Mouse (Mus musculus) embryonic facial prominence, embryonic 11.5 days (tissue): ENCODE measurements around the gene Cep295nl. TPM values are rescaled to one million over a fixed set of nuclear protein-coding genes. Genes with fewer than 3 reads are reported as not detected.

Experiments used
- ATAC-seq: fragments of 200-750 bp; cut with Nextera tagmentation; replicated peaks from 2 replicates; pipeline ENCODE4 v1.8.0; 2017; ENCODE audit warnings: low read depth; ENCODE audit not compliant: insufficient number of reproducible peaks, low FRiP score, low TSS enrichment
- DNase-seq: peaks from one replicate; pipeline ENCODE4 v3.0.0-alpha.2; 2015; ENCODE audit warnings: low spot score
- H3K27ac ChIP-seq: fragments of 300-500 bp; sonication (generic); replicated peaks from 2 replicates; pipeline ENCODE4 v1.5.1; 2014; ENCODE audit warnings: mild to moderate bottlenecking, low read depth, low read length, control low read depth
- H3K27me3 ChIP-seq: fragments of 300-500 bp; sonication (generic); 2 replicates; pipeline ENCODE4 v1.6.1; 2014; ENCODE audit warnings: mild to moderate bottlenecking, low read length, moderate library complexity, mixed read lengths; ENCODE audit not compliant: control insufficient read depth, insufficient read depth
- H3K36me3 ChIP-seq: fragments of 300-500 bp; sonication (generic); replicated peaks from 2 replicates; pipeline ENCODE4 v1.6.1; 2014; ENCODE audit warnings: low read depth, mild to moderate bottlenecking, low read length, moderate library complexity, mixed read lengths; ENCODE audit not compliant: control insufficient read depth, insufficient read depth
- H3K4me1 ChIP-seq: fragments of 300-500 bp; sonication (generic); 2 replicates; pipeline ENCODE4 v1.6.1; 2014; ENCODE audit warnings: low read length, mixed read lengths; ENCODE audit not compliant: control insufficient read depth, insufficient read depth
- H3K4me2 ChIP-seq: fragments of 300-500 bp; sonication (generic); 2 replicates; pipeline ENCODE4 v1.6.1; 2014; ENCODE audit warnings: low read depth, mild to moderate bottlenecking, control low read depth, low read length, moderate library complexity
- H3K4me3 ChIP-seq: fragments of 300-500 bp; sonication (generic); 2 replicates; pipeline ENCODE4 v1.5.1; 2014; ENCODE audit warnings: low read depth, low read length, control low read depth
- H3K9ac ChIP-seq: fragments of 300-500 bp; sonication (generic); replicated peaks from 2 replicates; pipeline ENCODE4 v1.6.1; 2014; ENCODE audit warnings: mild to moderate bottlenecking, control low read depth, low read length
- H3K9me3 ChIP-seq: fragments of 300-500 bp; sonication (generic); replicated peaks from 2 replicates; pipeline ENCODE4 v1.6.1; 2016; ENCODE audit warnings: mild to moderate bottlenecking, low read length, inconsistent platforms, mixed read lengths; ENCODE audit not compliant: control insufficient read depth
- WGBS: fragments of 180-500 bp; shearing (Covaris S2); extraction: QIAGEN DNeasy Blood & Tissue Kit; methylation state at CpG from one replicate; pipeline ENCODE4 v1.1.7; 2014; 5-methylcytosine and 5-hydroxymethylcytosine counted together
- polyA plus RNA-seq: library from polyadenylated mRNA; unstranded; fragments of >200 nt; fragmentation: Nextera tagmentation; extraction: Ambion mirVana; gene quantifications from 2 replicates; pipeline ENCODE4 v1.2.1, GENCODE M21; 2014

The Cep295nl gene
- polyA plus RNA-seq, 1 experiment from 2014 or later = 0.76 TPM

GRCm38 (mm10) chr11:118326991-118327971 is 15.0 kb downstream of the Cep295nl start:
- Histone ChIP-seq H3K27ac (peak overlapping the region; percentile 52), H3K36me3 (no peaks in the 10 kb centered on the region), H3K4me3 (no peak overlapping the region), H3K9ac (no peak overlapping the region), H3K4me2 (no peak overlapping the region), H3K27me3 (no peaks in the 10 kb centered on the region), H3K4me1 (peaks cover 9% of the 10 kb centered on the region), H3K9me3 (no peaks in the 10 kb centered on the region)
- ATAC-seq (no peak), DNase-seq (peak; percentile 73)
- WGBS = 60% methylated on average over 24 of the region's 24 CpGs

DNA sequence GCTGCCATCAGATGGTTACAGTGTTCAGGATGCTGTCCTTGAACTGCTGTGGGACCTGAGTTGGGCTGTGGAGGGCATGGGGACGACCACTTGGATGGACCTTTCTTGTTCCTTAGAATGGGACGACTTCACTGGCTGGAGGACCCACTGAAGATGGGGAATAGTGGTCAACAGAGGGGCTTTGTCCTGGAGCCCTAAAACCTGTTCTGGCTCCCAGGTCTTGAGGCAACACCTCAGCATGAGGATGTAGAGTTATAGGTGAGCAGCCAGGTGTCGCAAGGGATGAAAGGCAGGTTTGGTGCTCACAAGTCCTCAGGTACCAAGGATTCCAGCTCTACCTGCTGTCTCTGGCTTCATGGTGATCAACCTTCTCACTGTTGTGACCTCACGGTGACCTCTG is 15.8 kb downstream of the Cep295nl start:
- H3K4me3 ChIP-seq = no peak overlapping the region
- 0 out of 2 replicates have a peak overlapping the region, but pooled peaks have one; percentile 20 for H3K27ac ChIP-seq
- no peak for DNase-seq
- 81% methylated on average over 4 of the region's 4 CpGs for WGBS
- H3K9ac ChIP-seq = no peak overlapping the region
- H3K9me3 ChIP-seq = no peaks in the 10 kb centered on the region
- H3K36me3 ChIP-seq = no peaks in the 10 kb centered on the region
- no peak overlapping the region for H3K4me2 ChIP-seq
- no peaks in the 10 kb centered on the region for H3K27me3 ChIP-seq
- peaks cover 12% of the 10 kb centered on the region for H3K4me1 ChIP-seq
- ATAC-seq = no peak

DNA sequence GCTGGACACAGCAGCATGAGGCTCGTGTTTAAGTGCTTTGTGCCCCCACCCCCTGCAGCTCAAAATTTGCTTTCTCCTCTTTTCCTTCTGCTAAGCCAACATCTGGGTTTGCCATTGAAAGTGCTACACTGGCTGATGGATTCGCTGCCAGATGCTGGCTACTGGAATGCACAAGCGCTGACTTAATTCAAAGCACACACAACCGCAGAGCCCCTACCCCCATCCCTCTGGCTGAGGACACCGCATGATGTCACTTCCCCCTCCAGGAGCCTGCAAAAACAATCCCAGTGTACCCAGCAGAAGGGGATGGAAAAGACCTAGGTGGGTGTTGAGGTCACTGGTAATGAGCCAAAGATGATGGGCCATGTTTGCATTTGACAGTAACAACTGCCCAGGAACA is 17.8 kb downstream of the Cep295nl start:
- Histone ChIP-seq H3K9ac (no peak overlapping the region), H3K36me3 (no peaks in the 10 kb centered on the region), H3K9me3 (no peaks in the 10 kb centered on the region), H3K27me3 (no peaks in the 10 kb centered on the region), H3K4me3 (no peak overlapping the region), H3K27ac (0 out of 2 replicates have a peak overlapping the region, but pooled peaks have one; percentile 39), H3K4me1 (peaks cover 12% of the 10 kb centered on the region), H3K4me2 (no peak overlapping the region)
- no peak; the same call in 1 of the 2 replicates for ATAC-seq
- 35% methylated on average over 5 of the region's 5 CpGs for WGBS
- peak; percentile 82 for DNase-seq

DNA sequence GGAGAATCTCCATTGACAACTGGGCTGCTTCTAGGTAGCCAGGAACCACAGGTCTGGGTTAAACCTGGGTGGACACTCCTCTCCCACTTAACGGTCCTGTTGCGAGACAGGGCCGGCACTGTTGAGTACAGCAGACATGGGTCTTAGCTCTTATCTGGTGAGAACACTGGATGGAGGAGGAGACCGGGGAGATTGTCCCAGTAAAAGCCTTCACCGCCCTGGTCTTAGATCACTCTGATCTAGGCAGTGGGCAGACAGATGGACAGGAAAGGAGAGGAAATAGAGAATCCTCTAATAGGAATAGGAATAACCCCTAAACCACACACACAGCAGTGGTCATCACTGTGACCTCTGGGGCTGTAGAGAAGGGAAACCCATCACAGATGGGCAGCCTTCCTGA is 18.3 kb downstream of the Cep295nl start:
- Histone ChIP-seq H3K4me2 (no peak overlapping the region), H3K4me3 (no peak overlapping the region), H3K9me3 (no peaks in the 10 kb centered on the region), H3K4me1 (peaks cover 12% of the 10 kb centered on the region), H3K9ac (no peak overlapping the region), H3K27ac (0 out of 2 replicates have a peak overlapping the region, but pooled peaks have one; percentile 8), H3K27me3 (no peaks in the 10 kb centered on the region), H3K36me3 (peaks cover 2% of the 10 kb centered on the region; the same call in 1 of the 2 replicates)
- 85% methylated on average over 5 of the region's 5 CpGs for WGBS
- ATAC-seq (no peak), DNase-seq (no peak)

- ATAC-seq (no peak), DNase-seq (no peak)
- H3K27ac ChIP-seq = no peak overlapping the region
- peaks cover 2% of the 10 kb centered on the region; the same call in 1 of the 2 replicates for H3K36me3 ChIP-seq
- H3K4me3 ChIP-seq = no peak overlapping the region
- H3K9me3 ChIP-seq = no peaks in the 10 kb centered on the region
- no peak overlapping the region; the same call in 1 of the 2 replicates for H3K9ac ChIP-seq
- no peaks in the 10 kb centered on the region for H3K27me3 ChIP-seq
- WGBS = 74% methylated on average over 3 of the region's 3 CpGs
- peaks cover 11% of the 10 kb centered on the region for H3K4me1 ChIP-seq
- H3K4me2 ChIP-seq = no peak overlapping the region
These were observed 19.7 kb downstream of the Cep295nl start for GRCm38 (mm10) chr11:118322647-118323046.

DNA sequence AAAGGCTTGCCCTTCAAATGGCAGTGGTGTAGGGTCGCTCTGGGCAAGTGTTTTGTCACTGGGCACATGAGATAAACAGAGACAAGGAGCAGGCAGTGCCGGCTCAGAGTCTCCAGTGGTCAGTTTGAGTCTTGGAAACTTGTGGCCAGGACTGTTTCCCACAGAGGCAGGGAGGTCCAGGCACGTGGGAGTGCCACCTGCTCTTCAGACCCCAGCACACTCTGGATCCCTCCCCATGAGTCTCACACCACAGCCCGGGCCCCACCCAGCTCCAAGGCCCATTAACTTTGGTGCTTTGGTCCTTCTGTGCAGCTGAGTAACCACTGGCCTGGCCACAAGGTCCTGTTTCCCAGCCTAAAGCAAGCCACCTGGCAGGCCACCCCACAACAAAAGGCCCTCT is 20.3 kb downstream of the Cep295nl start:
- Histone ChIP-seq H3K4me1 (peaks cover 4% of the 10 kb centered on the region; the same call in 1 of the 2 replicates), H3K4me2 (no peak overlapping the region), H3K27me3 (no peaks in the 10 kb centered on the region), H3K9ac (no peak overlapping the region), H3K27ac (no peak overlapping the region), H3K4me3 (no peak overlapping the region), H3K9me3 (no peaks in the 10 kb centered on the region), H3K36me3 (peaks cover 2% of the 10 kb centered on the region; the same call in 1 of the 2 replicates)
- no peak for DNase-seq
- ATAC-seq = no peak
- 69% methylated on average over 4 of the region's 4 CpGs for WGBS

GRCm38 (mm10) chr11:118321500-118321899 is 20.8 kb downstream of the Cep295nl start:
- Histone ChIP-seq H3K4me2 (no peak overlapping the region), H3K27ac (no peak overlapping the region), H3K9ac (no peak overlapping the region), H3K36me3 (peaks cover 2% of the 10 kb centered on the region; the same call in 1 of the 2 replicates), H3K4me1 (peaks cover 3% of the 10 kb centered on the region; the same call in 1 of the 2 replicates), H3K4me3 (no peak overlapping the region), H3K27me3 (no peaks in the 10 kb centered on the region), H3K9me3 (no peaks in the 10 kb centered on the region)
- no peak for DNase-seq
- WGBS = 84% methylated on average over 7 of the region's 7 CpGs
- no peak for ATAC-seq

- Histone ChIP-seq H3K27ac (no peak overlapping the region), H3K4me2 (no peak overlapping the region), H3K9ac (no peak overlapping the region), H3K4me1 (0 out of 2 replicates have a peak, but pooled peaks cover 3% of the 10 kb centered on the region), H3K36me3 (peaks cover 5% of the 10 kb centered on the region), H3K27me3 (no peaks in the 10 kb centered on the region), H3K4me3 (no peak overlapping the region), H3K9me3 (no peaks in the 10 kb centered on the region)
- 63% methylated on average over 5 of the region's 5 CpGs for whole genome bisulfite sequencing
- DNase-seq = peak; percentile 42
- no peak for ATAC-seq
These were observed 23.6 kb downstream of the Cep295nl start for GRCm38 (mm10) chr11:118318678-118319077.
